Mouse (Mus musculus): ENCODE results near the gene Acot6. TPM values are rescaled to one million over a fixed set of nuclear protein-coding genes. Genes with fewer than 3 reads are reported as not detected.
"Not testable (repeated sequence)": the region's sequence is repeated elsewhere in the genome, so short reads cannot be mapped to it uniquely, and the experiment has no call there.

Gene Acot6
- total RNA-seq (2015) (1.5 and 2.0 TPM in 2 replicates), total RNA-seq (2017) (1.7 and 2.0 TPM in 2 replicates)

DNA sequence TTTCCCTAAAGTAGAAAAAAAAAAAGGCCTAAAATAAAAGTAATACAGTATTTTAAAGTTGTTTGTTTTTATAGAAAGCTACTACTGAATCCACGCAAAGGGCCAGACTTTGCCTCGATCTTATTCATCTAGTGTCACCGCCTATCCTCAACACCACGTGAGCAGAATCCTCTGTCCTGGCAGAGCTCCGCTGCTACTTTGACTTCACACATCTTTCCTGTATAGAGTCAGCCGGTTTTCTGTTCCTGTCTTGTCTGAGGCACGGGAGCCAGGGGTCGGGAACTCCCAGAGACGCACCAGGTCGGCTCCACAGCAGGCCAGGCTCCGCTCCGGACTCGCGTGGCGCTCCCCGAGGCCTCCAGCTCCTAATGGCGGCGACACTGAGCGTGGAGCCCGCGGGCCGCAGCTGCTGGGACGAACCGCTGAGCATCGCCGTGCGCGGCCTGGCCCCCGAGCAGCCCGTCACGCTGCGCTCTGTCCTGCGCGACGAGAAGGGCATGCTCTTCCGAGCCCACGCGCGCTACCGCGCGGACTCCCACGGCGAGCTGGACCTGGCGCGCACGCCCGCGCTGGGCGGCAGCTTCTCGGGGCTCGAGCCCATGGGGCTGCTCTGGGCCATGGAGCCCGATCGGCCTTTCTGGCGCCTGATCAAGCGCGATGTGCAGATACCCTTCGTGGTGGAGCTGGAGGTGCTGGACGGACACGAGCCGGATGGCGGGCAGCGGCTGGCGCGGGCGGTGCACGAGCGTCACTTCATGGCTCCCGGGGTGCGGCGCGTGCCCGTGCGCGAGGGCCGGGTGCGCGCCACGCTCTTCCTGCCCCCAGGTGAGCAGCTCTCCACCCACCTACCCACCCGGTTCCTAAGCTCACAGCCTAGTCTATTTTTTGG lies at the start of gene Acot6:
Acot6 (plus strand) TSS at position 51 of the 889 bp plus-strand sequence.
- peak; percentile 83 for ATAC-seq (replicated peaks; ENCODE audit: poor library complexity)

DNA sequence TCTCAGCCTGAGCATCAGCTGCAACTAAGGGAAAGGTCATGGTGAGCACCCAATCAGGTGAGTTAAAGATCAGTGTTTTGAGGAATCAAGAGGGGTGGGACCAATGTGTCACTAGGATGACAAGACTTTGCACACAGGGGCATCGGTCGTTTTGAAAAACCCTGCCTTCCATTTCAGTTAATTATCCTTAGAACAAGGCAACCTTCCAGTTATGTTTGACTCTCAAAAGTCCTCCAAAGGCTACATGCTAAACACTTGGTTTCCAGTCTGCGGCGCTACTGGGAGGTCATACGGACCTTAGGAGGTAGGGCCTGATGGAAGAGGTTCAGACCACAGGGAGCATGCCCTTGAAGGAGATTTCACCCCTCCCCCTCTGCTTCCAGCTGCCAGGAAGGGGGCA lies 49.7 kb upstream of the Acot6 start:
- not testable (repeated sequence) for ATAC-seq (replicated peaks; ENCODE audit: poor library complexity)

DNA sequence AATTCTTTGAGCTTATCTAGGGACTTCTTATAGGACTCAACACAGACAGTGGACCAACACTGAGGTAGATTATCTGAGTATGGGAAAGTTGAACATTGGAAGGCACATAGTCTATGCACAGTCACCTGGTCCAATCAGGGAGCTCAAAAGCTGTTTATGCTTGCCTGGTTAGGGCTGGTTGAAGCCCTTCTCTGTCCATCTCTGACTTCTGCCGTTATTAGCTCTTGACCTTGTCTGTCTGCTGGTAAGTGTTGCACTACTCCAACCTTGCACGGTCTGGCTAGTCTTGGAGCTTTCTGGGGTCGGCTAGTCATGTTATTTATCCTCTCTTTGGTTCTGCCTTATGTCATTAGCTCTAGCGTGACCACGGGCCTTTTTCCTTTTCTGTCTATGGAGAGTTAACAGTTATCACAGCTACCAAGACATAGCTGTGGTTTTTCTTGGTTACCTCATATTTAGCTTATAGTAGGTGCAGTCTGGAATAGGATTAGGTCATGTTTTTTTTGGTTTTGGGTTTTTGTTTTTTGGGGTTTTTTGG lies 48.4 kb upstream of the Acot6 start, which contains the start of gene Acot3:
Acot3 (plus strand) TSS at position 208 of the 538 bp plus-strand sequence.
- ATAC-seq (replicated peaks; ENCODE audit: poor library complexity) = peak; percentile 42; the same call in 1 of the 2 replicates

DNA sequence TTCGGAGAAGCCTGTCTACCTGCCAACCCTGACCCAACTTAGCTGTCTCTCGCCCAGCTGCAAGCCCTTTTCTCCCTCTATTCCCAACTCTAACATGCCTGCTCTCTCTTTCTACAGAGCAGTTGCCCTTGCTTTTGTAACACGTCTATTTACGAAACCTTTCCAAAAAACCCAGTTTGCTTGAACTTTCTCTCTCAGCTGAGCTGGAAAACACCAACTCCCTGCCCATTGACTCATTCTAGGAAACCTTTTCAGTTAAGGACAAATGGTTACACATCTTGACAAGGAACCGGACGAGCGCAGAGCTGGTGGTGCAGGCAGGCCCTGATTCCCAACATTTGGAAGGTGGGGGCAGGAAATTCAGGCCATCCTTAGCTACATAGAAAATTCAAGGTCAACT lies 47.8 kb upstream of the Acot6 start:
- ATAC-seq (replicated peaks; ENCODE audit: poor library complexity) = no peak

DNA sequence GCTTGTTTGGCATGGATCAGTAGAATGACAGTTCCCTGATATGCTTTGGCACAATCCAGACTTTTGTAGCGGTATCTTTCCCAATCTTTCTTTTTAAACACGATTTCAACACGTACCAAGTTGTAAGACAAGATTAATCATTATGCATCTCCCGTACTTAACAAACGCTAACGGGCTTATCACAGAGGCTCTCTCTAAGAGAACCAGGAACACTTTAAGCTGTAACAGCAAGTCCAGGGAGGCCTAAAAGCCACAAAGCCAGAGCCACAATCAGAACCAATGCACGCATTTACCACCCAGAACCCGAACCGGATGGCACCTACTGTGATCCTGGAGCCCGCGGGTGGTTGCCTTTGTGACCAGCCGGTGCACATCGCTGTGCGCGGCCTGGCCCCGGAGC lies 47.3 kb upstream of the Acot6 start:
- ATAC-seq (replicated peaks; ENCODE audit: poor library complexity) = no peak

DNA sequence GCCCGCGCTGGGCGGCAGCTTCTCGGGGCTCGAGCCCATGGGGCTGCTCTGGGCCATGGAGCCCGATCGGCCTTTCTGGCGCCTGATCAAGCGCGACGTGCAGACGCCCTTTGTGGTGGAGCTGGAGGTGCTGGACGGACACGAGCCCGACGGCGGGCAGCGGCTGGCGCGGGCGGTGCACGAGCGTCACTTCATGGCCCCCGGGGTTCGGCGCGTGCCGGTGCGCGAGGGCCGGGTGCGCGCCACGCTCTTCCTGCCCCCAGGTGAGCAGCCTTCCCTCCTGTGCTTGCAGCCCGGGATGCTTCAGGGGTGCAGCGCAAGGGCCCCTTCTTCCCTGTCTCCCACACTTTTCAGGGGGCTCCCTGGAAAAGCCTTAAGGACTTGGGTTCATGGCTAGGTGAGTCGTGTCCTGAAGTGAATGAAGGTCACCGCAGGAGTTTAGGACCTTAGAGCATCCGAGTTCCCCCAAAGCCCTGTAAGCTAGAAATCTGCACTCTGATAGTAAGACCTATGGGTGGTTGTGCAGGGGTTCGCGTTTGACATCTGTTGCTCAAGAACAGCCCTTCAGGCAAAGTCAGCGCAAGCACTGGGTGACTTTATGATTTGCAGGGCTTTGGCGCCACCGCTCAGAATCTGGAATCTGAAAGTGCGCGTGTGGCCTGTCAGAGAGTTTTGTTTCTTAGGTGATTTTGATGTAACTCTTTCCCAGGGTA lies 46.6 kb upstream of the Acot6 start:
- ATAC-seq (replicated peaks; ENCODE audit: poor library complexity) = no peak; the same call in 1 of the 2 replicates

DNA sequence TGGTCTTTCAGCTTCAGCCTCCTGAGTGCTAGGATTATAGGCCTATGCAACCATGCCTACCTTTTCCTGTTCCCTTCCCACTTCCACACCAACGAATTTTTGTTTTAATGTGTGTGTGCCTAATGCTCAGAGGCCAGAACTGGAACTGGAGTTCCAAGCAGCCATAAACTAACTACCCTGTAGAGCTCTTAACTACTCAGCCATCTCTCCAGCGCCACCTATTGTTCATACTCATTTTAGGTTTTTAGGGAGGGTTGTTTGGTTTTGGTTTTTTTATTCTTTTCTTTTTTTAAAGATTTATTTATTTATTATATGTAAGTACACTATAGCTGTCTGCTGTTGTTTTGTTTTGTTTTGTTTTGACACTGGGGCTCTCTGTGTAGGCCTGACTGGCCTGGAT lies 39.5 kb upstream of the Acot6 start:
- peak; percentile 84 for ATAC-seq (replicated peaks; ENCODE audit: poor library complexity)

DNA sequence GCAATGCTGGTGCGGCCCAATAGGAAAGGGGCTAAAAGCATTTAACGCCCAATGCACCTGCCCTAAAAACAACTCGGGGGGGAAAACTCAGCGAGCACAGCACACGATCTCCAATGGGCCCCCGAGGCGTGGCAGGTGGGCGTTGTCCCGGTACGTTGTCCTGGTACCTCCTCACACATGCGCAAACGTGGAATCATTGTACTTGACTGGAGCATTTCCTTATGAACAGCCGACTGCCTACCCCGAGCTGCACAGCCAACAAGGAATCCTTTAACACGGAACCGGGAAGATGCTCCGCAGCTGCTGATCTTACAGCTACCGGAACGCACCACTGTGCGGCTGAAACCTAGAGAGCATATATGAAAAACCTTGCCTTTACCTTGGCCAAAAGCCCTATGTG lies 38.1 kb upstream of the Acot6 start:
- no peak for ATAC-seq (replicated peaks; ENCODE audit: poor library complexity)

DNA sequence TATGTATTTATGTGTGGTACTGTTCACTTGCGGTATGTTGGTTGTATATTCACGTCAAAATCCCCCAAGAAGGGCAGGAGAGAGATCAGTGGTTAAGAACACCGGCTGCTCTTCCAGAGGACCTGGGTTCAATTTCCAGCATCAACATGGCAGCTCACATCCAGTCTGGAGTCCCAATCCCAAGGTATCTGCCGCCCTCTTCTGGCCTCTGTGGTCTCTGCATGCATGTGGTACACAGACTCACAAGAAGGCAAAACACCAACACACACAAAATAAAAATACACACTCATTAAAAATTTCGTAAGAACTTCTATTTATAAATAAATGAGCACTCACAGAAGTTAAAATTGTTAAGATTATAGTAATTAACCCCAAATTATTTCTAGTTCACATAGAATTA lies 37.2 kb upstream of the Acot6 start:
- peak; percentile 52; the same call in 1 of the 2 replicates for ATAC-seq (replicated peaks; ENCODE audit: poor library complexity)

DNA sequence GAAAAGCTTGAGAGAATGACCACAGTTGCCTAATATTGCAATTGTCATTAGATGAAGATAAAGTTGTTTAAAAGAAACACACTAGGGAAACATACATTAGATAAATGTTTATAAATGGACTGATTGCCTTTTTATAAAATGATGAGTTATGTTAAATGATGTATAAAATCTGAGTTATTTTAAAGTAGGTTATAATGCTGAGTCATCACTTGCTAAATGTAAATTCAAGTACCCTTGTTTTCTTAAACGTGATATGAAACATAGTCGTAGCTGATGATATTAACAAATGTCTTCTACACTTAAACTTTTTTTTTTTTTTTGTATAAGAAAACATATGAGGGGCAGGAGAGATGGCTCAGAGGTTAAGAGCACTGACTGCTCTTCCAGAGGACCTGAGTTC lies 36.6 kb upstream of the Acot6 start:
- ATAC-seq (replicated peaks; ENCODE audit: poor library complexity) = no peak

DNA sequence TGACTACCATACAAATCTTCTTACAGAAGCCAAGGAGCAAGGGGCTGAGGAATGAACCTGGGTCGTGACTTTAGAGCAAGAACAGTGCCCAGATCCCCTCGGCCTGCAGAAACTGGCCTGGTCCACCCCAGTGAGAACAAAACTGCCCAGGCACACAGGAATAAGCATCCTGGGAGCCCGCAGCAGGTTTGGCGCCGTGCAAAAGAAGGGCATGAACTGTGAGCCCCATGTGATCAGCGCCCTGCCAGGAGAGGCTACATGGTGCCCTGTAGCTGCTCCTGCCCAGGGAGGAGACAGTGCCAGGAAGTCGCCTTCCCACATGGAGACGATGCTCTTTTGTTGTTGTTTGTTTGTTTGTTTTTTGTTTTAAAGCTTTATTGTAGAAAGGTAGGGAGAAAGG lies 35.8 kb upstream of the Acot6 start:
- no peak for ATAC-seq (replicated peaks; ENCODE audit: poor library complexity)

DNA sequence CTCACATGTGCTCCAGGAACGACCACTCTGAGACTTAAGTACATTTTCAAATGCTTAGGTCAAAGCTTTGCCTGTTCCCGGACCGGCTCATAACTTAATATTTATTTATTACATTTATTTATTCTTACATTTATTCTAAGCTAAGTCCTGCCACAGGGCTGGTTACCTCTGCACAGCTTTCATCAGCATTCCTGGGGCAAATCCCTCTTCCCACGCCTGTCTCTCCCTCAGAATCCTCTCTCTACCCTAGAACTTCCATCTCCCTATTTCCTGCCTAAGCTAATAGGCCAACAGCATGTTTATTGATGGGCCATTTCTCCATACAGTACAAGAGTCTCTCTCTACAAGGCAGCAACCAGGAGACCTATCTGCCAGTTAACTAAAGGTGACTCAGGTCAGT lies 32.7 kb upstream of the Acot6 start:
- ATAC-seq (replicated peaks; ENCODE audit: poor library complexity) = no peak

DNA sequence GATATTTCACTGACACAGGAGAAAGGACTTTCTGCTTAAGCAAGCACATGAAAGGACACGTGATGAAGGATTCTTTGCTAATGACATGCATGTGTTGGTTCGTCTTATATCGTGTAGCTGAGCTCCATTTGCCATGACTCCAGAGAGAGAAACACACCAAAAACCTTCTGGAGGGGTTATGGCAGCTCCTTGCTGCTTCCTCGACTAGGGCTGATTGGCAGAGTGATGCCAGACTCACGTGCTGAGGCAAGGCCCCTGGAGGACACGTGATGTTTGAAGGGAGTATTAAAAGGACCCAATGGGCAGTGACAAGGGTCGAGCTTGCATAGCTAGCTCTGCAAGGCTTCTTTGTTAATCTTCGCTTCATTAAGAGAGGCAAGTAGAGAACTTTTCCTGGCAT lies 32.2 kb upstream of the Acot6 start:
- no peak for ATAC-seq (replicated peaks; ENCODE audit: poor library complexity)

DNA sequence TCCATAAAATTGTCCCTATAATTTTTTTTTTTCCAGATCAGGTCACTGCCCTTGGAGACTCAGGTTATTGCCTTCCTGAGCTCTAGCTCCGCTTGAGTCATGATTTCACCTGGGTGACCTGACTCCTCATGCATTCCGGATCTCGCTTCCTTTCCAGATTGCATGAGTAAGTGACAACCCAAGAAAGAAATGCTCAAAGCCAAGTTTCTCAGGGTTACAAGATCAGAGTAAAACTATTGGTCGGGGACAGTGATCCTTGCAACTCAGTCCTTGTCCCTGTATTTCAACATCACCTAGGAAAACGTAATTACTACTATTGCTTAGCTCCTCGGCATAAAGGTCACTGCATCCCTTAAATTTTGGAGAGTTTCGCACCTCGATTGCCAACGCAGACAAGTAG lies 31.5 kb upstream of the Acot6 start, which contains the start of gene Acot5:
Acot5 (plus strand) TSS at position 340 of the 400 bp plus-strand sequence.
- no peak for ATAC-seq (replicated peaks; ENCODE audit: poor library complexity)

DNA sequence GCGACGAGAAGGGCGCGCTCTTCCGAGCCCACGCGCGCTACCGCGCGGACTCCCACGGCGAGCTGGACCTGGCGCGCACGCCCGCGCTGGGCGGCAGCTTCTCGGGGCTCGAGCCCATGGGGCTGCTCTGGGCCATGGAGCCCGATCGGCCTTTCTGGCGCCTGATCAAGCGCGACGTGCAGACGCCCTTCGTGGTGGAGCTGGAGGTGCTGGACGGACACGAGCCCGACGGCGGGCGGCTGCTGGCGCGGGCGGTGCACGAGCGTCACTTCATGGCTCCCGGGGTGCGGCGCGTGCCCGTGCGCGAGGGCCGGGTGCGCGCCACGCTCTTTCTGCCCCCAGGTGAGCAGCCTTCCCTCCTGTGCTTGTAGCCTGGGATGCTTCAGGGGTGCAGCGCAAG lies 30.9 kb upstream of the Acot6 start:
- ATAC-seq (replicated peaks; ENCODE audit: poor library complexity) = not testable (repeated sequence)

DNA sequence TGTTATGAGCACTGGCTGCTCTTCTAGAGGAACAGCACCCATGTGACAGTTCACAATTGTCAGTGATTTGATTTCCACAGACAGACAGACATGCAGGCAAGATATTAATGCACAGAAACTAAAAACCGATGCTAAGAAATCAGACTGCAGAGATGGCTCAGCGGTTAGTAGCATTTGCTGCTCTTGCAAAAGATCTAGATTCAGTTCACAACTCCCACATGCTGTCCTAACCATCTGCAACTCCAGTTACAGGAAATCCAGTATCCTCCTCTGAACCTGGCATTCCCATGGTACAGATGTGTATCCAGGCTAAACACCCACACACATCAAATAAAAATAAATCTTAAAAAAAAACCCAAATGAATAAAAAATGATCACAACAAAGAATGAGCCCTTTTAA lies 28.8 kb upstream of the Acot6 start:
- no peak for ATAC-seq (replicated peaks; ENCODE audit: poor library complexity)

DNA sequence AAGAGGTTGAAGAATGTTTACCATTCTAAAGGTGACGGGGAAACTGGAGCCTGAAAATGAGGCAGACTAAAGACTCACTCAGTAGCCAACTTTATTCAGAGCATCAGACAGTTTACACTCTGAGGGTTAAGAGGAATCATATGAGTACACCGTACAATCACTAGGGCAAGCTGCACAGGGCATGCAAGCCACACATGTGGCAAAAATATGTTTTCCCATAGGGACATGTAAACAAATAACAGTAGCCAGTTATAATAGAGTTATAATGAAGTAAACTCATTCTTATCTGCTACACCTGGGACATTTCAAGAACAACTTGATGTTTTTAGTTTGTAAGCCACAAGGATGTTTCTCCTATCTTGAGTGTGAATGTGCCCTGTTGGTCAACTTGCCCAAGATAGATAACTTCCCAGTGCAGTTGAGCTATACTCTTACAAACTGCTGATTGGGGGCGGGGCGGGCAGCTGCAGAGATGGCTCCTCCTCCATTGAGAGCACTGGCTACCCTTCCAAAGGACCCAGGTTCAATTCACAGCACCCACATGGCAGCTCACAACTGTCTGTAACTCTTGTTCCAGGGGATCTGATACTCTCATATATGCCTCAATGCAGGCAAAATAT lies 23.0 kb upstream of the Acot6 start:
- peak; percentile 72 for ATAC-seq (replicated peaks; ENCODE audit: poor library complexity)

DNA sequence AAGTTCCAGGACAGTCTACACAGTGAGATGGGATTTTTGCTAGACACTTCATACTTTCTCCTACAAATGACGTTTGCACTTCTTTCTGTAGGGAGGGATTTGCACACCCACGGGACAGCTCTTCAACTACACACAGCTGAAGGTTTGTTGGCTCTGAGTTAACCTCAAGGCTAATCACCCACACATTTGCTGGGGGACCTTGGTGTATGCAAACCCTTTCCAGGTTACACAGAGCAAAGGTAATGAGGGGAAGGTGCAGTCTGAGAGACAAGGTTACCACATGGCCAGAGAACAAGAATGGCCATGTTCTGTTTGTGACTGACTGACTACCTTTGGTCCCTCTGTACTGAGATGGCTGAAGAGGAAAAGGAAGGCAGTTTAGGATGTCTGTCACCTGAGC lies 16.6 kb upstream of the Acot6 start:
- no peak for ATAC-seq (replicated peaks; ENCODE audit: poor library complexity)

DNA sequence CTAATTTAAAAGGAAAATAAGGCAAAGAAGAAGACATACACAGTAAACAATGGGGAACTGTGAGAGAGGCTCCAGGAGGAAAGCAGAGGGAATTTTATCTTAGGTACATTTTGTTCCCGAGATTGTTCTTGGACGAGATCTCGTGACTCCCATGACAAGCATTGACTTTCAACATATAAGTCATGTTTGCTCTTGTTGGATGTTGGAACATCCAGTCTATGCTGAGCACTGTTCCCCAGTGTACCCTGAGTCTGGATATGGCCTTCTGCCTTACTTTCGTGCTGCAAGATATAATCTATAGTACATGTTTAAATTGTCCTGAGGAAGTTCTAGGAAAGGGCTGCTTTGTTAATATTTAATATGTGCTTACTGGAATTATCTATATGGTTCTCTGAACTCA lies 15.9 kb upstream of the Acot6 start:
- no peak for ATAC-seq (replicated peaks; ENCODE audit: poor library complexity)

DNA sequence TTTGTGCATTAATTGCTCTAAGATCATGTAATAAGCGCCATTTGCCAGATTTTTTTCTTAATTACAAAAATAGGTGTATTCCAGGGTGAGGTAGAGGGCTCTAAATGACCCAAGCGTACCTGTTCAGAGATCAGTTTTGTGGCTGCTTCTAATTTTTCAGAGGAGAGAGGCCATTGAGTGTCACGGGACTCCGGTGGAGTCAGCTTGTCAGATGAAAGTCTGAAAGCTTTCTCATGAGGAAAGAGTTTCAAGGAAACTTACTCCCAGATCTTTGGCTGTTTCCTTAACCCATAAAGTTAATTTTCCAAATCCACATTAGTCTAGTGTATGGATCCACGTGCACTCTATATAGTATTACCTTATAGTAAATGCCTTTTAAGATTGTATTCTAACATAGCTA lies 5.8 kb upstream of the Acot6 start:
- not testable (repeated sequence) for ATAC-seq (replicated peaks; ENCODE audit: poor library complexity)

DNA sequence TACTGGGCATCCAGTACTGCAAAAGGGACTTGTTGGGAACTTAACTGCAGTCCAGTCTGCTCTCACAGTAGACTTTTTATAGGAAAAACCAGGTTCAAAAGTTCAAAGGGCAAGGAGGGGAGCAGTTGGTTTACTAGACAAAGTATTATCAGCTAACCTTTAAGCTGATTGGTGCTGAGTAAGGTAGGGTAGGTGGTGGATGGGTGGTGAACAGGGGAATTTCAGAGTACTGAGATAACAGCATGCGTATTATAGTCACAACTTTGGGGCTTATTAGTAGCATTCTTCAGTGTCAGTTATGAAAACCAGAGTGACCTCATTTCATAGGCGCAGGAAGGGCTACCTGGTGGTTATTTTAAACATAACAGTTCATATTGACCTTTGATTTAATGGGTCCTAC lies 849 bp upstream of the Acot6 start:
- no peak for ATAC-seq (replicated peaks; ENCODE audit: poor library complexity)

Measured in megakaryocyte progenitor cell, adult 5-6 weeks (primary cell).